Mouse (Mus musculus) fat pad, adult 2 months (tissue): ENCODE measurements around the gene Nme9.

Experiments
- DNase-seq: peaks from one replicate; pipeline ENCODE4 v3.0.0-alpha.2; 2011; ENCODE audit warnings: low read depth, low spot score; ENCODE audit errors: extremely low read depth

The Nme9 gene

GRCm38 (mm10) chr9:99451161-99451560 is at the start of gene Nme9:
Gene Nme9 (plus strand): TSS chr9:99451475.
- DNase-seq: no peak

GRCm38 (mm10) chr9:99409280-99409679 is 42.0 kb upstream of the Nme9 start:
- DNase-seq: no peak

- DNase-seq: no peak
These were observed 40.2 kb upstream of the Nme9 start for GRCm38 (mm10) chr9:99411093-99411492.

- DNase-seq: no peak
These were observed 39.5 kb upstream of the Nme9 start for GRCm38 (mm10) chr9:99411785-99412184.

- DNase-seq: no peak
These were observed 34.5 kb upstream of the Nme9 start for GRCm38 (mm10) chr9:99416809-99417208.

GRCm38 (mm10) chr9:99417288-99417846 is 33.9 kb upstream of the Nme9 start:
- no peak for DNase-seq

GRCm38 (mm10) chr9:99418377-99418776 is 32.9 kb upstream of the Nme9 start:
- DNase-seq: no peak

GRCm38 (mm10) chr9:99419951-99420701 is 31.1 kb upstream of the Nme9 start:
- no peak for DNase-seq

GRCm38 (mm10) chr9:99421914-99422313 is 29.4 kb upstream of the Nme9 start:
- no peak for DNase-seq

- DNase-seq: no peak
These were observed 27.3 kb upstream of the Nme9 start for GRCm38 (mm10) chr9:99423692-99424573.

GRCm38 (mm10) chr9:99424574-99424863 is 26.8 kb upstream of the Nme9 start:
- no peak for DNase-seq

- DNase-seq: no peak
These were observed 26.0 kb upstream of the Nme9 start for GRCm38 (mm10) chr9:99425262-99425661.

- no peak for DNase-seq
These were observed 22.5 kb upstream of the Nme9 start for GRCm38 (mm10) chr9:99428601-99429331.

GRCm38 (mm10) chr9:99429845-99430244 is 21.4 kb upstream of the Nme9 start:
- no peak for DNase-seq

GRCm38 (mm10) chr9:99430806-99431205 is 20.5 kb upstream of the Nme9 start:
- no peak for DNase-seq

GRCm38 (mm10) chr9:99431346-99431745 is 19.9 kb upstream of the Nme9 start:
- no peak for DNase-seq

GRCm38 (mm10) chr9:99431963-99432362 is 19.3 kb upstream of the Nme9 start:
- peak; percentile 14 for DNase-seq

- DNase-seq: no peak
These were observed 18.8 kb upstream of the Nme9 start for GRCm38 (mm10) chr9:99432478-99432877.

GRCm38 (mm10) chr9:99434892-99435618 is 16.2 kb upstream of the Nme9 start:
- no peak for DNase-seq

- no peak for DNase-seq
These were observed 15.6 kb upstream of the Nme9 start for GRCm38 (mm10) chr9:99435619-99436181.
